Mouse (Mus musculus) lung, embryonic 15.5 days (tissue): ENCODE data around the gene Fus. TPM values are rescaled to one million over a fixed set of nuclear protein-coding genes. Genes with fewer than 3 reads are reported as not detected.

Experiments
- ATAC-seq: fragments of 200-750 bp; cut with Nextera tagmentation; 2 replicates; pipeline ENCODE4 v1.8.0; 2017; ENCODE audit warnings: moderate number of reproducible peaks, borderline replicate concordance; ENCODE audit not compliant: low FRiP score, low TSS enrichment; ENCODE audit errors: extremely low read depth
- H3K27ac ChIP-seq: fragments of 300-500 bp; sonication (generic); 2 replicates; pipeline ENCODE4 v1.5.1; 2015; ENCODE audit warnings: moderate library complexity, mild to moderate bottlenecking, inconsistent platforms
- H3K27me3 ChIP-seq: fragments of 300-500 bp; sonication (generic); 2 replicates; pipeline ENCODE4 v1.6.1; 2015; ENCODE audit warnings: inconsistent platforms
- H3K36me3 ChIP-seq: fragments of 300-500 bp; sonication (generic); 2 replicates; pipeline ENCODE4 v1.6.1; 2015; ENCODE audit warnings: inconsistent platforms
- H3K4me1 ChIP-seq: fragments of 300-500 bp; sonication (generic); 2 replicates; pipeline ENCODE4 v1.6.1; 2015; ENCODE audit warnings: inconsistent platforms
- H3K4me2 ChIP-seq: fragments of 300-500 bp; sonication (generic); 2 replicates; pipeline ENCODE4 v1.6.1; 2015; ENCODE audit warnings: inconsistent platforms, mild to moderate bottlenecking, moderate library complexity
- H3K4me3 ChIP-seq: fragments of 300-500 bp; sonication (generic); 2 replicates; pipeline ENCODE4 v1.5.1; 2015; ENCODE audit warnings: mild to moderate bottlenecking, inconsistent platforms
- H3K9ac ChIP-seq: fragments of 300-500 bp; sonication (generic); 2 replicates; pipeline ENCODE4 v1.6.1; 2015; ENCODE audit warnings: inconsistent platforms
- H3K9me3 ChIP-seq: fragments of 300-500 bp; sonication (generic); 2 replicates; pipeline ENCODE4 v1.6.1; 2016; ENCODE audit warnings: inconsistent platforms
- WGBS: fragments of 180-500 bp; shearing (Covaris S2); methylation state at CpG from one replicate; pipeline ENCODE4 v1.1.7; 2015; 5-methylcytosine and 5-hydroxymethylcytosine counted together
- polyA plus RNA-seq: library from polyadenylated mRNA; unstranded; fragments of >200 nt; fragmentation: Nextera tagmentation; extraction: Ambion mirVana; gene quantifications from 2 replicates; pipeline ENCODE4 v1.2.1, GENCODE M21; 2015

Fus gene
- polyA plus RNA-seq, 1 experiment from 2014 or later, result 443 TPM

DNA sequence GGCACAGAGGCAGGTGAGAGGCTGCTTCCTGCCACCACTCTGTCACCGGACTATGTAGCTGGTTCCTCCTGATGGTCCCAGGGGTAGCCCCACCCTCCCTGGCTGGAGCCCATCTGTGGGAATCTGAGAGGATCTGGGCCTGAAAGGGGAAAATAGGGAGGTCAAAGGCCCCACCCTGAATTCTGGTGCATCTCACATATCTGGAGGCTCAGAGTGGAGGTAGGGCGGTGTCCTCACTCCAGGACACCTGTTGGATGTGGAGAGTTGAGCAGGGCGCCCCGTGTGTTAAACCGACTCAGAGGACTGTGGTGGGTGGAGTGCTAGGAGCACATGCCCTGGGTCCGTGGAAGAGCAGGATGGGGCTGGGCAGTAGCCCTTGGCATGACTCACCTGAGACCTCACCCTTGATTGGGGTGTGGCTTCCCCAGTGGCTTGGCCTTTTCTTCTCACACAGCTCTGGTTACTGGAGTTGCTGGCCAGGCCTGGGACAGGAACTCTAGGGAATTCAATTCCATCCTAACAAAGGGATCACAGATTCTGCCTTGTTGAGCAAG, 20.7 kb upstream of the Fus start, which contains the start of gene Prss36:
Prss36 (minus strand) TSS at position 256 of the 554 bp plus-strand sequence.
- Histone ChIP-seq H3K4me3 (no peak within 1 kb of the TSS), H3K4me1 (peaks cover 5% of the 10 kb centered on the region; the same call in 1 of the 2 replicates), H3K4me2 (no peak within 1 kb of the TSS), H3K27me3 (peaks cover 33% of the 10 kb centered on the region), H3K9ac (no peak within 1 kb of the TSS), H3K27ac (no peak within 1 kb of the TSS), H3K9me3 (no peaks in the 10 kb centered on the region), H3K36me3 (no peaks in the 10 kb centered on the region)
- ATAC-seq, result no peak
- WGBS, result 64% methylated on average over 6 of the region's 6 CpGs

DNA sequence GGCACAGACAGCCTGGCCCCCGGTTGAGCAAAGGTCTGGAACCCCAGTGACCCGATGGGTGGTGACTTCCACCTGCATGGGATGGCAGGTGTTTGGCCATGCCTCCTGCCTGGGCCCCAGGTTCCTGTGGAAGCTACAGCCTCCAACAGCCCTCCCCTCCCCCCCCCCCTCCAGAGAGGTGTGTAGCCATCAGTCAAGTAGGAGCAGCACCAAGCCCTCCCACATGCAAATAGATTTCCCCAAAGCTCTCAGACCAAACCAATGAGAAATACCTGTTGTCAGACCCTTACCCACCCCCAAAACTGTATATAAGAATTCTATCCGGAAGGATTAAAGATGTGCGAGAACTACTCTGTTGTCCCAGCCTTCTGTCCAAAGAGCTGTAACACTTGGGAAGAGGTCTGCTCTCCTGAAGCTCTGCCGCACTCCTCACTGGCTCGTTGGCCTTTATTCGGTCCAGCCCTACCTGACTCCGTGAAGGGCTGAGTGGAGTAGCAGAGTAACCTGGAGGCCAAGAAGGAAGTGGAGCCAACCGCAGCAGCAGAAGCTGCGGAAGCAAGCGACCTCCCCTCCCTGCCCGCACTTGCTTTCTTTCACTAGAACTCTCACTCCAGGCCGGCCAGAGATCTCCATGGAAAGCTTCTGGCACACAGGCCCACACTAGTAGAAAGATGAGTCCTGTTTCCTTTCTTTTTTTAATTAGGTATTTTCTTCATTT, 14.2 kb upstream of the Fus start:
- H3K9ac ChIP-seq, result no peak overlapping the region
- no peaks in the 10 kb centered on the region for H3K4me1 ChIP-seq
- no peak overlapping the region for H3K27ac ChIP-seq
- no peak for ATAC-seq
- H3K36me3 ChIP-seq, result no peaks in the 10 kb centered on the region
- 36% methylated on average over 13 of the region's 13 CpGs for WGBS
- no peaks in the 10 kb centered on the region for H3K27me3 ChIP-seq
- no peaks in the 10 kb centered on the region for H3K9me3 ChIP-seq
- H3K4me2 ChIP-seq, result no peak overlapping the region
- H3K4me3 ChIP-seq, result no peak overlapping the region

- no peaks in the 10 kb centered on the region for H3K36me3 ChIP-seq
- 55% methylated on average over 5 of the region's 5 CpGs for WGBS
- H3K27me3 ChIP-seq, result no peaks in the 10 kb centered on the region
- no peak overlapping the region for H3K4me2 ChIP-seq
- no peak overlapping the region for H3K4me3 ChIP-seq
- ATAC-seq, result no peak
- no peaks in the 10 kb centered on the region for H3K4me1 ChIP-seq
- no peaks in the 10 kb centered on the region for H3K9me3 ChIP-seq
- no peak overlapping the region for H3K9ac ChIP-seq
- no peak overlapping the region for H3K27ac ChIP-seq
These were observed 7.9 kb upstream of the Fus start for GRCm38 (mm10) chr7:127959364-127959763.

DNA sequence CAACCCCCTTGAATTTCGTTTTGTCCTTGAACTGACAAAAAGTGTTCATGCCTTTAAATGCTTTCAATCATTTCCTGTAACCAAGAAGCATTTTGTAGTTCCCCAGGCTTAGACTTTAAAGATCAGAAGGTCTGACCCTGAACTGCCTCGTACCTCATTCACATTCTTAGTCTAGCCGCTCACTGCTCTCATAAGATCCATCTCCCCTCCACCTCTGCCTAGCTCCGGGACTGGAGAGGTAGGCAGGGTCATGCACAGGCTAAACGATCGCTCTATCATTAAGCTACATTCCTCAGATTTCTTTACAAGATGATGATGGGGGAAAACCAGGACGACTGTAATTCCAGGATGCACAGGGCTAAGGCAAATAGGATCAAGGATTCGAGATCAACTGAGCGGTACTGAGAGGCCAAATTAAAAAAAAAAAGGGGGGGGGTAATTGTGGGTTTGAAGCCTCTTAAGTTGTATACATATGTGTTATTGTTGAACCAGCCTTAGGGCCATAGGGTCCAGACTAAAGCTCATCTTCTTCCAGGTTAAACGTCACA, 812 bp upstream of the Fus start:
- peak overlapping the region; percentile 60 for H3K4me2 ChIP-seq
- 5% methylated on average over 10 of the region's 10 CpGs for WGBS
- no peaks in the 10 kb centered on the region for H3K27me3 ChIP-seq
- H3K4me3 ChIP-seq, result peak overlapping the region; percentile 75
- no peak for ATAC-seq
- H3K4me1 ChIP-seq, result peaks cover 24% of the 10 kb centered on the region
- peak overlapping the region; percentile 97 for H3K9ac ChIP-seq
- H3K27ac ChIP-seq, result peak overlapping the region; percentile 96
- H3K9me3 ChIP-seq, result no peaks in the 10 kb centered on the region
- peaks cover 18% of the 10 kb centered on the region for H3K36me3 ChIP-seq

- Histone ChIP-seq H3K4me2 (peak overlapping the region; percentile 78), H3K4me3 (peak overlapping the region; percentile 75), H3K9me3 (no peaks in the 10 kb centered on the region), H3K27me3 (no peaks in the 10 kb centered on the region), H3K27ac (peak overlapping the region; percentile 96), H3K9ac (peak overlapping the region; percentile 97), H3K4me1 (peaks cover 24% of the 10 kb centered on the region), H3K36me3 (peaks cover 36% of the 10 kb centered on the region)
- under 1% methylated on average over 40 of the region's 42 CpGs for WGBS
- peak; percentile 58; the same call in 1 of the 2 replicates for ATAC-seq
These were observed 918 bp downstream of the Fus start for GRCm38 (mm10) chr7:127967922-127968828.

- peaks cover 6% of the 10 kb centered on the region for H3K4me1 ChIP-seq
- H3K4me2 ChIP-seq, result no peak overlapping the region
- no peak overlapping the region for H3K4me3 ChIP-seq
- no peak for ATAC-seq
- no peak overlapping the region for H3K9ac ChIP-seq
- H3K36me3 ChIP-seq, result peaks cover 95% of the 10 kb centered on the region
- no peaks in the 10 kb centered on the region for H3K9me3 ChIP-seq
- WGBS, result 90% methylated on average over 2 of the region's 2 CpGs
- no peak overlapping the region for H3K27ac ChIP-seq
- H3K27me3 ChIP-seq, result no peaks in the 10 kb centered on the region
These were observed 7.2 kb downstream of the Fus start for GRCm38 (mm10) chr7:127974413-127974930.

DNA sequence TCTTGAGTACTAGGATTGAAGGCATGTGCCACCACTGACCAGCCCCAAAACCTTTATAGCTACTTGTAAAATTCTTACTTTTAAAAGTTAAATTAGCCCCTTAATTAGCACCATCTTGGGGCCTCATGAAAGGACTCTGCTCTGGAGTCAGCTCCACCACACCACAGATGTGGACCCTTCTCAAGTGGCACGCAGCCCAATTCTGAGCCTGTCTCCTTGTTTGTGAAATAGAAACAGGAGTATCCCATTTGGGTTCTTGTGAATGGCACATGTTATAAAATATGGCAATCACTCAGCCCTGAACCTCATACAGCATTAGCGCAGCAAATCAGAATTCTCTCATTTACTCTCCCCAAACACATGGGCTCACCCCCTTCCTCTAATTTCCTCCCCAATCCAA, 11.6 kb downstream of the Fus start:
- Histone ChIP-seq H3K27me3 (no peaks in the 10 kb centered on the region), H3K4me3 (no peak overlapping the region), H3K27ac (no peak overlapping the region), H3K4me2 (no peak overlapping the region), H3K4me1 (no peaks in the 10 kb centered on the region), H3K36me3 (peaks cover 97% of the 10 kb centered on the region), H3K9ac (no peak overlapping the region), H3K9me3 (no peaks in the 10 kb centered on the region)
- 97% methylated on average over 2 of the region's 2 CpGs for WGBS
- no peak for ATAC-seq

- ATAC-seq, result no peak
- no peak overlapping the region for H3K4me2 ChIP-seq
- H3K27ac ChIP-seq, result no peak overlapping the region
- H3K36me3 ChIP-seq, result peaks cover 98% of the 10 kb centered on the region
- H3K27me3 ChIP-seq, result no peaks in the 10 kb centered on the region
- H3K9ac ChIP-seq, result no peak overlapping the region
- no peak overlapping the region for H3K4me3 ChIP-seq
- no peaks in the 10 kb centered on the region for H3K4me1 ChIP-seq
- no peaks in the 10 kb centered on the region for H3K9me3 ChIP-seq
- WGBS, result 86% methylated on average over 3 of the region's 3 CpGs
These were observed 13.3 kb downstream of the Fus start for GRCm38 (mm10) chr7:127980606-127981005.

GRCm38 (mm10) chr7:127988904-127989303, 21.6 kb downstream of the Fus start:
- WGBS, result 79% methylated on average over 1 of the region's 1 CpGs
- H3K9me3 ChIP-seq, result no peaks in the 10 kb centered on the region
- no peak overlapping the region for H3K9ac ChIP-seq
- no peak overlapping the region for H3K4me2 ChIP-seq
- no peak overlapping the region for H3K4me3 ChIP-seq
- no peak overlapping the region for H3K27ac ChIP-seq
- H3K36me3 ChIP-seq, result peaks cover 74% of the 10 kb centered on the region
- peaks cover 16% of the 10 kb centered on the region; the same call in 1 of the 2 replicates for H3K4me1 ChIP-seq
- no peaks in the 10 kb centered on the region for H3K27me3 ChIP-seq
- ATAC-seq, result no peak

DNA sequence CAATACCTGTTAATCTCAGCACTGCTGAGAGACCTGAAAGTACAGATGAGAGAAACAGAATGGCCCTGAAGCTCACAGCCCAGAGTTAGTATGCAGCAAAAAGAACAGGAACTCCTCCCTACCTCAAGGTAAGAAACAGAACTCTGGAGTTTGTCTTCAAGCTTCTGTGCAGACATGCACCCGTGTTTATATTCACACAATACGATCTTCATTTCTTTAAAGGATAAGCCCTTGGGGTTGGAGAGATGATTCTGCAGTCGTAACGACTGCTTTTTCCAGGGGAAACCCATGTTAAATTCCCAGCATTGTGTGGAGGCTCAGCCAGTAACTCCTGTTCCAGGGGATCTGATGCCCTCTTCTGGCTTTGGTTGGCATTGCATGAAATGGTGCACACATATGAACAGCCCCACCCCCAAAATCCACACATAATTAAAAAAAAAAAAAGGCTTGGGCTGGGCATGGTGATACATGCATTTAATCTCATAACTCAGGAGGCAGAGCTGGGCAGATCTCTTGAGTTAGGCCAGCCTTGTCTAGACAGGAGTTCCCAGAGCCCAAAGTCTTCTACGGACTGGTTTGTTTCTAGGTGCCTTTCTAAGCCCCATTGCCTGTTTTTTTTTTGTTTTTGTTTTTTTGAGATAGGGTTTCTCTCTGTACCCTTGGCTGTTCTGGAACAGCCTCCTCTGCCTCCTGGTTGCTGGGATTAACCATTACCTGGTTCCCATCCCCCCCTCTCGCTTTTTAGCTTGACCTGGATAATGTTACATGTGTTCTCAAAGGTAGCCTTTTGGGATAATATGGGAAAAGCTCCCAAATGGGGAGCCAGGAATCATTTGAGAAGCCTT, 24.6 kb downstream of the Fus start:
- Histone ChIP-seq H3K4me1 (peaks cover 16% of the 10 kb centered on the region; the same call in 1 of the 2 replicates), H3K27ac (0 out of 2 replicates have a peak overlapping the region, but pooled peaks have one; percentile 15), H3K36me3 (peaks cover 44% of the 10 kb centered on the region), H3K9me3 (no peaks in the 10 kb centered on the region), H3K4me2 (no peak overlapping the region), H3K27me3 (no peaks in the 10 kb centered on the region), H3K9ac (no peak overlapping the region), H3K4me3 (no peak overlapping the region)
- ATAC-seq, result 0 out of 2 replicates have a peak, but pooled peaks have one; percentile 33
- 42% methylated on average over 6 of the region's 6 CpGs for WGBS
